Mouse (Mus musculus): ENCODE results near the gene Med12l. TPM values are rescaled to one million over a fixed set of nuclear protein-coding genes. Genes with fewer than 3 reads are reported as not detected.

The Med12l gene
- polyA plus RNA-seq, 1 experiment, result 12.6 TPM

GRCm38 (mm10) chr3:59021236-59021635 is 15.6 kb downstream of the Med12l start:
- Histone ChIP-seq H3K27me3 (replicated peaks) (no peaks in the 10 kb centered on the region), H3K9me3 (no peaks in the 10 kb centered on the region), H3K36me3 (replicated peaks; ENCODE audit: low read length) (peaks cover 27% of the 10 kb centered on the region), H3K4me3 (replicated peaks) (no peak overlapping the region), H3K4me1 (peaks cover 99% of the 10 kb centered on the region)
- TF ChIP-seq FLI1 (IDR thresholded peaks at IDR 0.05; ENCODE audit: low read length) (no peak), GATA1 (IDR thresholded peaks at IDR 0.05; ENCODE audit: borderline replicate concordance, low read length) (no peak)

- H3K27me3 ChIP-seq (replicated peaks), result no peaks in the 10 kb centered on the region
- H3K9me3 ChIP-seq, result no peaks in the 10 kb centered on the region
- TF ChIP-seq GATA1 (IDR thresholded peaks at IDR 0.05; ENCODE audit: borderline replicate concordance, low read length) (no peak), FLI1 (IDR thresholded peaks at IDR 0.05; ENCODE audit: low read length) (no peak)
- peaks cover 18% of the 10 kb centered on the region for H3K36me3 ChIP-seq (replicated peaks; ENCODE audit: low read length)
- peaks cover 99% of the 10 kb centered on the region for H3K4me1 ChIP-seq
- peak overlapping the region; percentile 3 for H3K4me3 ChIP-seq (replicated peaks)
Observed at GRCm38 (mm10) chr3:59022251-59022650, 16.6 kb downstream of the Med12l start.

GRCm38 (mm10) chr3:59022971-59023370 is 17.3 kb downstream of the Med12l start:
- H3K9me3 ChIP-seq, result no peaks in the 10 kb centered on the region
- no peak overlapping the region for H3K4me3 ChIP-seq (replicated peaks)
- TF ChIP-seq FLI1 (IDR thresholded peaks at IDR 0.05; ENCODE audit: low read length) (no peak), GATA1 (IDR thresholded peaks at IDR 0.05; ENCODE audit: borderline replicate concordance, low read length) (no peak)
- no peaks in the 10 kb centered on the region for H3K27me3 ChIP-seq (replicated peaks)
- peaks cover 99% of the 10 kb centered on the region for H3K4me1 ChIP-seq
- peaks cover 18% of the 10 kb centered on the region for H3K36me3 ChIP-seq (replicated peaks; ENCODE audit: low read length)

GRCm38 (mm10) chr3:59024531-59025192 is 19.0 kb downstream of the Med12l start:
- TF ChIP-seq GATA1 (IDR thresholded peaks at IDR 0.05; ENCODE audit: borderline replicate concordance, low read length) (no peak), FLI1 (IDR thresholded peaks at IDR 0.05; ENCODE audit: low read length) (no peak)
- peak overlapping the region; percentile 82 for H3K4me3 ChIP-seq (replicated peaks)
- peaks cover 23% of the 10 kb centered on the region for H3K36me3 ChIP-seq (replicated peaks; ENCODE audit: low read length)
- H3K4me1 ChIP-seq, result peaks cover 100% of the 10 kb centered on the region
- H3K9me3 ChIP-seq, result no peaks in the 10 kb centered on the region
- no peaks in the 10 kb centered on the region for H3K27me3 ChIP-seq (replicated peaks)

- Histone ChIP-seq H3K27me3 (replicated peaks) (no peaks in the 10 kb centered on the region), H3K9me3 (no peaks in the 10 kb centered on the region), H3K36me3 (replicated peaks; ENCODE audit: low read length) (peaks cover 25% of the 10 kb centered on the region), H3K4me1 (peaks cover 99% of the 10 kb centered on the region), H3K4me3 (replicated peaks) (peak overlapping the region; percentile 82)
- TF ChIP-seq FLI1 (IDR thresholded peaks at IDR 0.05; ENCODE audit: low read length) (no peak), GATA1 (IDR thresholded peaks at IDR 0.05; ENCODE audit: borderline replicate concordance, low read length) (no peak)
Observed at GRCm38 (mm10) chr3:59025193-59025535, 19.5 kb downstream of the Med12l start.

GRCm38 (mm10) chr3:59028696-59029095 is 23.1 kb downstream of the Med12l start:
- H3K9me3 ChIP-seq, result no peaks in the 10 kb centered on the region
- H3K36me3 ChIP-seq (replicated peaks; ENCODE audit: low read length), result peaks cover 47% of the 10 kb centered on the region
- TF ChIP-seq GATA1 (IDR thresholded peaks at IDR 0.05; ENCODE audit: borderline replicate concordance, low read length) (no peak), FLI1 (IDR thresholded peaks at IDR 0.05; ENCODE audit: low read length) (no peak)
- H3K27me3 ChIP-seq (replicated peaks), result no peaks in the 10 kb centered on the region
- peaks cover 90% of the 10 kb centered on the region for H3K4me1 ChIP-seq
- H3K4me3 ChIP-seq (replicated peaks), result no peak overlapping the region

- no peak overlapping the region for H3K4me3 ChIP-seq (replicated peaks)
- TF ChIP-seq GATA1 (IDR thresholded peaks at IDR 0.05; ENCODE audit: borderline replicate concordance, low read length) (no peak), FLI1 (IDR thresholded peaks at IDR 0.05; ENCODE audit: low read length) (no peak)
- H3K9me3 ChIP-seq, result no peaks in the 10 kb centered on the region
- no peaks in the 10 kb centered on the region for H3K27me3 ChIP-seq (replicated peaks)
- peaks cover 65% of the 10 kb centered on the region for H3K36me3 ChIP-seq (replicated peaks; ENCODE audit: low read length)
- peaks cover 79% of the 10 kb centered on the region for H3K4me1 ChIP-seq
Observed at GRCm38 (mm10) chr3:59030986-59031385, 25.4 kb downstream of the Med12l start.

GRCm38 (mm10) chr3:59041487-59041886 is 35.9 kb downstream of the Med12l start:
- Histone ChIP-seq H3K4me3 (replicated peaks) (no peak overlapping the region), H3K9me3 (no peaks in the 10 kb centered on the region), H3K36me3 (replicated peaks; ENCODE audit: low read length) (peaks cover 89% of the 10 kb centered on the region), H3K27me3 (replicated peaks) (no peaks in the 10 kb centered on the region), H3K4me1 (peaks cover 56% of the 10 kb centered on the region)
- TF ChIP-seq GATA1 (IDR thresholded peaks at IDR 0.05; ENCODE audit: borderline replicate concordance, low read length) (no peak), FLI1 (IDR thresholded peaks at IDR 0.05; ENCODE audit: low read length) (no peak)

- peaks cover 41% of the 10 kb centered on the region for H3K36me3 ChIP-seq (replicated peaks; ENCODE audit: low read length)
- H3K9me3 ChIP-seq, result no peaks in the 10 kb centered on the region
- peak; percentile 57; the same call in 1 of the 3 replicates for TF ChIP-seq GATA1 (IDR thresholded peaks at IDR 0.05; ENCODE audit: borderline replicate concordance, low read length)
- TF ChIP-seq FLI1 (IDR thresholded peaks at IDR 0.05; ENCODE audit: low read length), result no peak
- peaks cover 100% of the 10 kb centered on the region for H3K4me1 ChIP-seq
- H3K4me3 ChIP-seq (replicated peaks), result peak overlapping the region; percentile 92
- no peaks in the 10 kb centered on the region for H3K27me3 ChIP-seq (replicated peaks)
Observed at GRCm38 (mm10) chr3:59054834-59055535, 49.4 kb downstream of the Med12l start.

GRCm38 (mm10) chr3:59059022-59059541 is 53.5 kb downstream of the Med12l start:
- H3K9me3 ChIP-seq, result no peaks in the 10 kb centered on the region
- peaks cover 100% of the 10 kb centered on the region for H3K4me1 ChIP-seq
- peaks cover 51% of the 10 kb centered on the region for H3K36me3 ChIP-seq (replicated peaks; ENCODE audit: low read length)
- no peaks in the 10 kb centered on the region for H3K27me3 ChIP-seq (replicated peaks)
- no peak for TF ChIP-seq FLI1 (IDR thresholded peaks at IDR 0.05; ENCODE audit: low read length)
- TF ChIP-seq GATA1 (IDR thresholded peaks at IDR 0.05; ENCODE audit: borderline replicate concordance, low read length), result peak; percentile 82; the same call in 1 of the 3 replicates
- H3K4me3 ChIP-seq (replicated peaks), result peak overlapping the region; percentile 90
